Mouse (Mus musculus): ENCODE data around the gene Cox8a.

Gene Cox8a

GRCm38 (mm10) chr19:7185715-7186291 is 31.6 kb downstream of the Cox8a start:
- DNase-seq (ENCODE audit: low read depth, low spot score), result no peak

DNA sequence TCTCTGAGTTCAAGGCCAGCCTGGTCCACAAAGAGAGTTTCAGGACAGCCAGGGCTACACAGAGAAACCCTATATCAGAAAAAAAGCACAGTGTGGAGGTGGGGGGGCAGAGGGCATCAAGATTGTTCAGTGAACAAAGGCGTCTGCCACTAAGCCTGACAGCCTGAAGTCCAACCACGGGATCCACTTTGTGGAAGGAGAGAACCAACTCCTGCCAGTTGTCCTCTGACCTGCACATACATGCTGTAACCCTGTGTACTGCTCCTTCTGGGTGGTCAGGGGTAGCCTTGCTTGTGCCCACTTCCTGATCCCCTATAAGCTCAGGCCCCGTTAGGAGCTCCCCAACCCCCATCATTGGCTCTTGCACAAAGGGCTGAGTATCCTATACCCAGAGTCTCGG is 32.4 kb downstream of the Cox8a start:
- DNase-seq (ENCODE audit: low read depth, low spot score), result no peak

DNA sequence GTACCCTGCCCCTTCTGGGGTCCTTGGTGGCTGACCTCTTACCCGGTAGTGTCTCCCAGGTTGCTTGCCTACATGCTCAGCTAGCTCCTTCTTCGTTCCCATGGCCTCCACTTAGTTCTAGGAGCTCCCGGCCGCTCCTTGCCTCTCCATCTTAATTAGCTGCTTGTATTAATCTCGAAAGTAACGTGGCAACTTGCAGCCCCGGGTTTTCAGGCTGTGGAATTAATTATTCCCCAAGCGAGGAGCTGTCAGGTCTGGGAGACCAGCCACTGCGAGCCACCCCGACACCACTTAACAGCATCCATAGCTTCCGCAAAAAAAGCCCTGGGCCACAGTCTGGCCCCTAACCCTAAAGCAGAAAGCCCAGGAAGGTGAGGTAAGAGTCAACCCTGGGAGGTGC is 34.0 kb downstream of the Cox8a start:
- DNase-seq (ENCODE audit: low read depth, low spot score), result no peak

- DNase-seq (ENCODE audit: low read depth, low spot score), result peak; percentile 27
These were observed 35.0 kb downstream of the Cox8a start for GRCm38 (mm10) chr19:7182273-7182949.

- DNase-seq (ENCODE audit: low read depth, low spot score), result no peak
These were observed 35.9 kb downstream of the Cox8a start for GRCm38 (mm10) chr19:7181496-7181895.

- DNase-seq (ENCODE audit: low read depth, low spot score), result no peak
These were observed 36.5 kb downstream of the Cox8a start for GRCm38 (mm10) chr19:7180756-7181405.

DNA sequence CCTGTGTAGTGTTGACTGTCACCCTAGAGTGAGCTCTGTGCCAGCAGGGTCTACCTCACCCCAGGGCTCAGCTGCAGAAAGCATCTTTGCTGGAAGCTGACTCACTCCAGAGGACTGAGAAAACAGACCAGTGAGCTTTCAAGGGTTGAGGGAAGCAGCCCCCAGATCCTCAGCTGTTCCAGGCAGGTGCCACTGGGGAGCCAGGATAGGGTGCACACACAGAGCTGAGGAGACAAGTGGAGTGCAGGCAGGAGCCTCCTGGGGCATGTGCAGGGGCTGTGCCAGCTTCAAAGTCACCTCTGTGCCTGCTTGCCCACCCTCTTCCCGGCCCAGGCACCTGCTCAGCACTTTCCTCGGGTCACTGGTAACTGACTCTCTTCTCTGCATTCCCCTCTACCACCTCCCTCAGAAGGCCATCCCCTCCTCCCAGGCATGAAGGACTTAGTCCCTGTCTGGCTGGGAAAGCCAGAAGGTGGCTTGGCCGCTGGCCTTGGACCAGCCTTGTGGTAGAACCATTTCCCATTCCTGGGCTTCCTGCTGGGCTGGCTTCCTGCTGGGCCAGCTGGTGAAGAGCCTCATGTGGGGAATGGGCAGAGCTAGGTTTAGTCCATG is 38.5 kb downstream of the Cox8a start:
- no peak for DNase-seq (ENCODE audit: low read depth, low spot score)

- no peak for DNase-seq (ENCODE audit: low read depth, low spot score)
These were observed 39.5 kb downstream of the Cox8a start for GRCm38 (mm10) chr19:7177804-7178511.

- no peak for DNase-seq (ENCODE audit: low read depth, low spot score)
These were observed 41.2 kb downstream of the Cox8a start for GRCm38 (mm10) chr19:7176041-7176696.

GRCm38 (mm10) chr19:7172051-7172866 is 45.2 kb downstream of the Cox8a start:
- no peak for DNase-seq (ENCODE audit: low read depth, low spot score)

DNA sequence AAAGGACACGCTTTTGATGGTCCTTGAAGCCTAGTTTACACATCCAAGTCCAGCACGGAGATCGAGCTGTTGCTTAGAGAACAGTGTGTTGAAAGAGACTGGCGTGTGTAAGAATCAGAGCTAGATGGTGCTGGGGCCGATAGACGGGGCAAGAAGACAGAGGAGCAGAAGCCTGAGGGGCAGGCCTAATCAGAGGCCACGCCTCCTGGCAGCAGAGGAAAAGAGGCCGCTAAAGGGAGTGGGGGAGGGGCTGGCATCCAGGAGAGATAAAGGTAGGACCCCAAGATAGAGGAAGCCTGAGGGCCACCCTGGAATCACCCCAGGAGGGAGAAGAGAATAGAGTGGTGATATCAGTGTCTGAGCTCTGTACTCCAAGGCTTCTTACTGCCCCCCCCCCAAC is 46.0 kb downstream of the Cox8a start:
- no peak for DNase-seq (ENCODE audit: low read depth, low spot score)

DNA sequence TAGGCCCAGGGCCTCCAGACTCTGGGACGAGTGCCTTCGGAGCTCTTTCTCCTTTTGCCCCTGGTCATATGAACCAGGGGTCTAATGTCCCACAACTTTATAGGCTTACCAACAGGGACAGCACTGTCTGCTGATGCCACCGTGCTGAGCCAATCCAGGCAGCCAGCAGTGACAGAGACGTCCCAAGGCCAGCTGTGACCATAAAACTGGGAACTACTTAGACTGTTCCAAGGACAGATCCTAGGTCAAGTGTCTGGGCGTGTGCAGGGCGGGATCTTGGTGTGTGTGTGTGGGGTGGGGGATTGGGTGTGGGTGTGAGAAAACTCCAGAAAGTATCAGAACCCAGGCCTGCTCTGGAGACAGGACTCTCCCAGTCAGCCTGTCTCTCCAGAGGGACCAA is 46.5 kb downstream of the Cox8a start:
- no peak for DNase-seq (ENCODE audit: low read depth, low spot score)

- no peak for DNase-seq (ENCODE audit: low read depth, low spot score)
These were observed 49.0 kb downstream of the Cox8a start for GRCm38 (mm10) chr19:7168423-7168822.

- no peak for DNase-seq (ENCODE audit: low read depth, low spot score)
These were observed 50.6 kb downstream of the Cox8a start for GRCm38 (mm10) chr19:7166767-7167166.

DNA sequence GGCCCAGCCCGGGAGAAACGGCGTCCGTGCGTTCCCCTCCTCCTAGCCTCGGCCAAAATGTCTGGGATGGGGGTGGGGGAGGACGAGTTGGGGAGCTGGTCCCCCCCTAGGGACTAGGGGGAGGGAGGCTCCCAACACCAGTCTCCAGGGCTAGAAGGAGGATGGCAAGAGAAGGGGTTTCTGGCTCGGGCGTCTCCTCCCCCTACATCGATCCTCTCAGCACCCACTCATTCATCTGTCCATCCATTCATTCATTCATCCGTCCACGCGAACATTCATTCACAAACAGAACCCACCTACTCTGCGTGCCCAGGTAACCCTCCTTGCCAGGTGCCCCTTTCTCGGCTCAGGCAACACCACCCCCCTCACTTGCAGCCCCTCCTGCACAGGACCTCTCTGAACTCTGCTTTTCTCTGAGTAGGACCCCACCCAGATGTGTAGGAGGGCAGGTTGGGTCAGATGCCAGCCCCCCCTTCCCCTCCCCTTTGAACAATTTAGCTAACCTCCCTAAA is 51.2 kb downstream of the Cox8a start:
- DNase-seq (ENCODE audit: low read depth, low spot score), result no peak

- DNase-seq (ENCODE audit: low read depth, low spot score), result no peak
These were observed 51.8 kb downstream of the Cox8a start for GRCm38 (mm10) chr19:7165509-7166199.

All from CD4-positive helper T cell, adult 2 months (primary cell).